Mouse (Mus musculus) naive thymus-derived CD4-positive, alpha-beta T cell, adult 2 months (primary cell): ENCODE measurements around the gene Gm13871.
"Not testable (repeated sequence)": the region's sequence is repeated elsewhere in the genome, so short reads cannot be mapped to it uniquely, and the experiment has no call there.

Experiments
- DNase-seq: peaks from one replicate; pipeline ENCODE4 v3.0.0-alpha.2; 2011; ENCODE audit warnings: low read depth

The Gm13871 gene

DNA sequence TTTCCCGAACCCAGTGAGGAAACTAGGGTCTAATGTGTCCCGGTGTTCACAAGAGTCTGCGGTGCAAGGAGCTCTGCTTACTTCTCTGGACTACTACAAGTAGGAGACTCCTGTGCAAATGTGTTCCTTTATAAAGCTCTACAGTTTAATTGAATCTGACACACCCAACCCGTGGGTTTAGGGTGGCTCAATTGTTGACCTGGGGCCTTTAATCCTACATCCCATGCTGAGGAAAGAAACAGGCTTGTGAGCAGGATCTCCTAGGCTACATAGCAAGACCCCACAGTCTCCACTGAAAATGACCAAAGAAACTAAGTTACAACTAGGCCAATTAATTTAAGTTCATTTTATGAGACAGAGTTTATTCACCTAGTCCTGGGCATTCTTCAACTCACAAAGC is at the start of gene Gm13871:
Gm13871 (minus strand) TSS at position 101 of the 400 bp plus-strand sequence.
- not testable (repeated sequence) for DNase-seq

GRCm38 (mm10) chr4:73950375-73950896 is 44.7 kb upstream of the Gm13871 start, which contains the start of gene 2310002L09Rik:
TSS of gene 2310002L09Rik (minus strand) at chr4:73950846.
- no peak for DNase-seq

- DNase-seq: not testable (repeated sequence)
These were observed 14.9 kb upstream of the Gm13871 start, which contains the start of gene Gm11756 for GRCm38 (mm10) chr4:73920660-73921059. TSS of gene Gm11756 (minus strand) at chr4:73920760.

DNA sequence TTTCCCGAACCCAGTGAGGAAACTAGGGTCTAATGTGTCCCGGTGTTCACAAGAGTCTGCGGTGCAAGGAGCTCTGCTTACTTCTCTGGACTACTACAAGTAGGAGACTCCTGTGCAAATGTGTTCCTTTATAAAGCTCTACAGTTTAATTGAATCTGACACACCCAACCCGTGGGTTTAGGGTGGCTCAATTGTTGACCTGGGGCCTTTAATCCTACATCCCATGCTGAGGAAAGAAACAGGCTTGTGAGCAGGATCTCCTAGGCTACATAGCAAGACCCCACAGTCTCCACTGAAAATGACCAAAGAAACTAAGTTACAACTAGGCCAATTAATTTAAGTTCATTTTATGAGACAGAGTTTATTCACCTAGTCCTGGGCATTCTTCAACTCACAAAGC is 14.7 kb downstream of the Gm13871 start, which contains the start of gene Gm11757:
Gm11757 (minus strand) TSS at position 101 of the 400 bp plus-strand sequence.
- DNase-seq: not testable (repeated sequence)

DNA sequence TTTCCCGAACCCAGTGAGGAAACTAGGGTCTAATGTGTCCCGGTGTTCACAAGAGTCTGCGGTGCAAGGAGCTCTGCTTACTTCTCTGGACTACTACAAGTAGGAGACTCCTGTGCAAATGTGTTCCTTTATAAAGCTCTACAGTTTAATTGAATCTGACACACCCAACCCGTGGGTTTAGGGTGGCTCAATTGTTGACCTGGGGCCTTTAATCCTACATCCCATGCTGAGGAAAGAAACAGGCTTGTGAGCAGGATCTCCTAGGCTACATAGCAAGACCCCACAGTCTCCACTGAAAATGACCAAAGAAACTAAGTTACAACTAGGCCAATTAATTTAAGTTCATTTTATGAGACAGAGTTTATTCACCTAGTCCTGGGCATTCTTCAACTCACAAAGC is 29.6 kb downstream of the Gm13871 start, which contains the start of gene Gm11758:
Gm11758 (minus strand) TSS at position 101 of the 400 bp plus-strand sequence.
- DNase-seq: not testable (repeated sequence)
